Mouse (Mus musculus) E14TG2a.4 (cell line): Measurements from ENCODE around the gene Klf12.

Experiments
- CTCF ChIP-seq: conservative IDR thresholded peaks from 2 replicates; pipeline ENCODE4 v1.5.1; 2014; ENCODE audit warnings: low read length
- NANOG ChIP-seq: IDR thresholded peaks from 2 replicates; pipeline ENCODE4 v1.6.1; 2014; ENCODE audit warnings: borderline replicate concordance, low read length, mixed read lengths
- POU5F1 ChIP-seq: IDR thresholded peaks from 2 replicates; pipeline ENCODE4 v1.6.1; 2014; ENCODE audit warnings: low read length, borderline replicate concordance

DNA sequence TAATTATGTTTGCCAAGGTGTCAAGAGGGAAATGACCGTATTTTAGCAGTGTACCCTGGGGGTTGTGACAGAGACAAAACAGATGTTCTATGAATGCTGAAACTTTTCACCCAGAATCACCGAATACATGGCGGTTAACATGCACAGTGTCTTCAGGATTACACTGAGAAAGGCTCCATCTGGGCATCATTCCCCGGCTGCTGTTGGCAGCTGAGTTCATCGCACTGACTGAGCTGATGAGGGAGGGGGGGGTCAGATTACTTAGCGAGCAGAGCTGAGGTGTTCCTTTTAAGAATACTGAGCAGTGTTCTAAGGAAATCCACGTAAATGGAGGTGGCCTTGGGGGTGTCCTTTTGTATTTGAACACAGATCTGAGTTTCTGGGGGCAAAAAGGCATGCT lies 301.0 kb downstream of the Klf12 start:
- TF ChIP-seq POU5F1 (no peak), CTCF (no peak), NANOG (no peak)
